In genomic region chr7:139898606-139899005, GRCm38 (mm10) we compare ENCODE assay signal across 27 mouse cellular contexts. TPM values are rescaled to one million over a fixed set of nuclear protein-coding genes. Genes with fewer than 3 reads are reported as not detected.
"Had no signal": no experiment of that assay in that cellular context is flagged by ENCODE, and none has a peak within 500 bp of the region (broad histone marks: within the 10 kb centered on the region; RNA-seq: fewer than 3 reads in every experiment).

No protein-coding gene starts in this region.

- H3K4me2 ChIP-seq: kidney, embryonic 15.5 days; limb, embryonic 13.5 days; liver, embryonic 12.5 days; liver, embryonic 15.5 days had no signal

- ATAC-seq: liver, embryonic 12.5 days had no signal

- H3K36me3 ChIP-seq: kidney, embryonic 15.5 days; limb, embryonic 10.5 days; limb, embryonic 13.5 days; liver, embryonic 12.5 days; liver, embryonic 15.5 days had no signal

- H3K9me3 ChIP-seq: kidney, embryonic 15.5 days; limb, embryonic 10.5 days; limb, embryonic 13.5 days; liver, embryonic 12.5 days; liver, embryonic 15.5 days had no signal

- DNase-seq: kidney, adult 11 months; kidney, adult 8-10 months; kidney, postnatal 10 days; kidney, postnatal 4 days; layer of hippocampus, adult 9-11 months; layer of hippocampus, postnatal 36 days; liver; lung, adult 2 months; lung, postnatal 14 days; lung, postnatal 4 days; midbrain, embryonic 14.5 days; thymus, adult 18-20 months; thymus, postnatal 36 days had no signal

- H3K4me1 ChIP-seq: liver, embryonic 12.5 days; liver, embryonic 15.5 days had no signal

- H3K9ac ChIP-seq: kidney, embryonic 15.5 days; limb, embryonic 13.5 days; liver, embryonic 12.5 days; liver, embryonic 15.5 days had no signal

- H3K4me3 ChIP-seq: kidney, embryonic 15.5 days; limb, embryonic 10.5 days; limb, embryonic 13.5 days; liver, embryonic 12.5 days; liver, embryonic 15.5 days had no signal

- H3K27ac ChIP-seq: kidney, embryonic 15.5 days; limb, embryonic 10.5 days; limb, embryonic 13.5 days; liver, embryonic 12.5 days; liver, embryonic 15.5 days had no signal

RNA-seq across cellular contexts. Expression of gene Kndc1, which starts 4.1 kb away (rescaled TPM):
- total RNA-seq: megakaryocyte progenitor cell, adult 5-6 weeks had no signal
- polyA plus RNA-seq: limb, embryonic 10.5 days; liver, embryonic 15.5 days had no signal

RNA-seq across cellular contexts. Expression of gene Utf1, which starts 45.0 kb away (rescaled TPM):
- total RNA-seq: layer of hippocampus, adult 18-20 months; layer of hippocampus, postnatal 36 days; left cerebral cortex, adult 8-10 months; left cerebral cortex, postnatal 25 days; megakaryocyte progenitor cell, adult 5-6 weeks; midbrain, postnatal 0 days had no signal
- polyA plus RNA-seq: kidney, embryonic 15.5 days; liver, embryonic 12.5 days; liver, embryonic 15.5 days; lung, adult 2 months; midbrain, embryonic 14.5 days; midbrain, postnatal 0 days; neural tube, embryonic 11.5 days; neural tube, embryonic 14.5 days; stomach, embryonic 16.5 days; urinary bladder, adult 2 months had no signal
